Mouse (Mus musculus) forebrain, embryonic 15.5 days (tissue): ENCODE measurements at regions not wholly inside any gene's neighbourhood (a gene's known extent, or its start where the extent isn't known, plus 50 kb on each side); places are given as distances from the start of the nearest gene placed in this dataset.

Experiments used
- ATAC-seq: fragments of 200-750 bp; cut with Nextera tagmentation; replicated peaks from 2 replicates; pipeline ENCODE4 v1.8.0; 2017; ENCODE audit warnings: mild to moderate bottlenecking, moderate TSS enrichment, moderate library complexity
- H3K27ac ChIP-seq: fragments of 300-500 bp; sonication (generic); replicated peaks from 2 replicates; pipeline ENCODE4 v1.5.1; 2015; ENCODE audit warnings: mild to moderate bottlenecking, inconsistent platforms
- H3K27me3 ChIP-seq: fragments of 300-500 bp; sonication (generic); 2 replicates; pipeline ENCODE4 v1.6.1; 2015; ENCODE audit warnings: inconsistent platforms
- H3K36me3 ChIP-seq: fragments of 300-500 bp; sonication (generic); 2 replicates; pipeline ENCODE4 v1.6.1; 2015; ENCODE audit warnings: mild to moderate bottlenecking, inconsistent platforms
- H3K4me1 ChIP-seq: fragments of 300-500 bp; sonication (generic); 2 replicates; pipeline ENCODE4 v1.6.1; 2015; ENCODE audit warnings: inconsistent platforms
- H3K4me2 ChIP-seq: fragments of 300-500 bp; sonication (generic); replicated peaks from 2 replicates; pipeline ENCODE4 v1.6.1; 2015; ENCODE audit warnings: mild to moderate bottlenecking, inconsistent platforms
- H3K4me3 ChIP-seq: fragments of 300-500 bp; sonication (generic); 2 replicates; pipeline ENCODE4 v1.5.1; 2015; ENCODE audit warnings: mild to moderate bottlenecking, inconsistent platforms
- H3K9ac ChIP-seq: fragments of 300-500 bp; sonication (generic); replicated peaks from 2 replicates; pipeline ENCODE4 v1.6.1; 2015; ENCODE audit warnings: mild to moderate bottlenecking, inconsistent platforms
- H3K9me3 ChIP-seq: fragments of 300-500 bp; sonication (generic); 2 replicates; pipeline ENCODE4 v1.6.1; 2016; ENCODE audit warnings: inconsistent platforms
- WGBS: fragments of 180-500 bp; shearing (Covaris S2); methylation state at CpG from one replicate; pipeline ENCODE4 v1.1.7; 2015; ENCODE audit warnings: mixed read lengths; 5-methylcytosine and 5-hydroxymethylcytosine counted together

- Histone ChIP-seq H3K4me2 (peak overlapping the region; percentile 3; the same call in 1 of the 2 replicates), H3K9ac (no peak overlapping the region), H3K27ac (peak overlapping the region; percentile 10), H3K4me1 (peaks cover 18% of the 10 kb centered on the region), H3K4me3 (no peak overlapping the region), H3K36me3 (no peaks in the 10 kb centered on the region), H3K27me3 (no peaks in the 10 kb centered on the region), H3K9me3 (no peaks in the 10 kb centered on the region)
- peak; percentile 93 for ATAC-seq
- WGBS: 6% methylated on average over 5 of the region's 5 CpGs
These were observed 386.4 kb upstream of the Sash1 start for GRCm38 (mm10) chr10:9272243-9272642.

DNA sequence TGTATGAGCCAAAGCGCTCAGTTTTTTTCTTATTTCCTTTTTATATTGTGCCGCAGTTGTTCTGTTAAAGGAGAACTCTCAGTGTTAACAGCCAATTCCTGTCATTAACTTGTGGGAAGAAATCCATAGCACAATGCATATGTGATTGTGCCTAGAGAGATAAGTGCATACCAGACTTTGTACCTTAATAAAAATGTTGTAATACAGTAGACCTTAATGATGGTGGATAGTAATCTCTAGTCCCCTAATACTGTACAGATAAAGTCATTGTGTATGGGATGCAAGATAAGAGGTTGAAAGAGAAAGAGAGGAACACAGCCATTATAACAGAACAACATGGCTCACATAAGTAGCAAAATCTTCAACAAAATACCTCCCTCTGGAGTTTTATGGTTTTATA lies 379.7 kb upstream of the Sash1 start:
- H3K9me3 ChIP-seq: no peaks in the 10 kb centered on the region
- no peak overlapping the region for H3K4me3 ChIP-seq
- H3K27ac ChIP-seq: no peak overlapping the region
- no peak for ATAC-seq
- no peaks in the 10 kb centered on the region for H3K4me1 ChIP-seq
- no peak overlapping the region for H3K9ac ChIP-seq
- H3K27me3 ChIP-seq: no peaks in the 10 kb centered on the region
- H3K36me3 ChIP-seq: no peaks in the 10 kb centered on the region
- WGBS: 93% methylated on average over 2 of the region's 2 CpGs
- no peak overlapping the region for H3K4me2 ChIP-seq

DNA sequence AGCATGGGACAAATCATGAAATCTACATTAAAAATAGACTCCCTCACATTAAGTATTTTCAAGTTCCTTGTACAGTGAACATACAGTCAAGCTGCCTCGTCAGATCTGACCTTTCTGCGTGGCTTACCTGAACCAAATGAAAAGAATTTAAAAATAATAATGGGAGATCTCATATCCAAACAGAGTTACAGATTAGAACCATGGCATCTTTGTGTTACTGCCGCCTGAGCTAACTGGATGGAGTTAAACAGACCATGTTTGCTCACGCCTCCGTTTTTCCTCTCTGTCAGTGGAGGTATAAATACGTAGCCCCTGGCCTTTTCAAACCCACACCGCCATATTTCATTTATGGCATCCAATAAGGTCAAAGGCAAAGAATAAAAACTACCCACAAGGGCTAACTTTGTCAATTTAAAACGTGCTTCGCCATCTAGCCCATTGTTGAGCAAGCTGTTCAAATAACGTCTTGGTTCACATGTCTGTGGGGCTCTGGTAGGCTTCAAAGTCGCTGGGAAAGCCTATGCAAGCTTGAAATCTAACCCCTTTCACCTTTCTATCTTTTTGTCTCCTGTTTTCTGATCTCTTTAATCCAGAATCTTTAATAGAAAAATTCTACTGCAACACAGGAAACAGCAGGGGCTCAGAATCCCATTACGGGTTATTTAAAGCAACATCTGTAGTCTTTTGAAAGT lies 378.6 kb upstream of the Sash1 start:
- 64% methylated on average over 12 of the region's 12 CpGs for WGBS

GRCm38 (mm10) chr10:9258705-9259104 lies 372.8 kb upstream of the Sash1 start:
- 96% methylated on average over 1 of the region's 1 CpGs for WGBS
- no peak for ATAC-seq
- Histone ChIP-seq H3K4me3 (no peak overlapping the region), H3K27me3 (no peaks in the 10 kb centered on the region), H3K36me3 (no peaks in the 10 kb centered on the region), H3K4me1 (no peaks in the 10 kb centered on the region), H3K9ac (no peak overlapping the region), H3K4me2 (no peak overlapping the region), H3K9me3 (no peaks in the 10 kb centered on the region), H3K27ac (no peak overlapping the region)

More for the DNA sequence above, 378.6 kb upstream of the Sash1 start:
- no peak overlapping the region for H3K4me3 ChIP-seq
- no peaks in the 10 kb centered on the region for H3K4me1 ChIP-seq
- H3K9me3 ChIP-seq: no peaks in the 10 kb centered on the region
- no peak overlapping the region for H3K4me2 ChIP-seq
- no peak overlapping the region for H3K9ac ChIP-seq
- no peaks in the 10 kb centered on the region for H3K36me3 ChIP-seq
- H3K27ac ChIP-seq: no peak overlapping the region
- no peak for ATAC-seq
- no peaks in the 10 kb centered on the region for H3K27me3 ChIP-seq

- Histone ChIP-seq H3K4me1 (peaks cover 15% of the 10 kb centered on the region), H3K36me3 (no peaks in the 10 kb centered on the region), H3K4me2 (no peak overlapping the region), H3K9ac (no peak overlapping the region), H3K9me3 (no peaks in the 10 kb centered on the region), H3K27me3 (no peaks in the 10 kb centered on the region), H3K27ac (0 out of 2 replicates have a peak overlapping the region, but pooled peaks have one; percentile 20), H3K4me3 (no peak overlapping the region)
- no peak for ATAC-seq
- WGBS: 11% methylated on average over 3 of the region's 3 CpGs
These were observed 367.0 kb upstream of the Sash1 start for GRCm38 (mm10) chr10:9252941-9253217.

DNA sequence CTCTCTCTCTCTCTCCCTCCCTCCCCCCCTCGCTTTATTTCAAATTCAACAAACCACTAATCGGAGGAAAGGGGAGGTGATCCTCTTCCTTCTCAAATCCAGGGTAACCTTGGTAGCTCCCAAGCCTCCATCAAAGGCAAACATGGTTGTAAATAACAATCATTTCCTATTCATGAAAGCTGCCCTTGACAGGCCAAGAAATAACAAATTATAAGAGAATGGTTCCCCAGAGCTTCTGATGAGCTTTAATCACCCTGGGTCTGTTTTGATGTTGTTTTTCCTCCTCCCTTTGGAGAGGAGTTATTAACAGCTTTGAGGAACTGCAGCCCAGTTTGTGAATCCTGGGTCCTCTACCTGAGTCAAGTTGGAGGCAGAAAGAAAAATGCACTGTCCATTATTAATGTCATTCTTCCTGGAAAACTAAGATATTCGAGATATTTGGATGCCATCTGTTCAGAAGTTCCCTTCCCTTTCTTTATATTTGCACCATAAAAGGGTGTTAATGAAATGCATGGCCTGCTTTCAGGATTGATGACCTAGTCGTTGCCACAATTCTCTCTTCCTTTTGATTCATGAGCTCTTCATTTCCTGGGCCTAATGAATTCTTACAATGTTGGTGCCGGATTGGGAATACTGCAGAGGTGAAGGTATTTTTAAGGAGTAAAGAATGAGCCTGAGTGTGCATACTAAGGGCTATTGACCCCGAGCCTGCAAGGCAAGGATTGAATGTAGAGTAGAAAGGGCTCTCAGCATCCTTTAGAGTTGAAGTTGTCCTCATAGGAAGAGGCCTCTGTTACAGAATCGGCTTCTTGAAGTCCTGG lies 366.5 kb upstream of the Sash1 start:
- peaks cover 15% of the 10 kb centered on the region for H3K4me1 ChIP-seq
- 18% methylated on average over 7 of the region's 7 CpGs for WGBS
- H3K27ac ChIP-seq: peak overlapping the region; percentile 20; the same call in 1 of the 2 replicates
- ATAC-seq: no peak
- H3K4me3 ChIP-seq: no peak overlapping the region
- no peaks in the 10 kb centered on the region for H3K36me3 ChIP-seq
- no peak overlapping the region for H3K4me2 ChIP-seq
- H3K27me3 ChIP-seq: no peaks in the 10 kb centered on the region
- no peaks in the 10 kb centered on the region for H3K9me3 ChIP-seq
- no peak overlapping the region for H3K9ac ChIP-seq

GRCm38 (mm10) chr10:9243281-9243618 lies 357.4 kb upstream of the Sash1 start:
- H3K4me1 ChIP-seq: peaks cover 15% of the 10 kb centered on the region
- 0 out of 2 replicates have a peak, but pooled peaks have one; percentile 18 for ATAC-seq
- H3K36me3 ChIP-seq: no peaks in the 10 kb centered on the region
- 44% methylated on average over 4 of the region's 4 CpGs for WGBS
- H3K27ac ChIP-seq: peak overlapping the region; percentile 45; the same call in 1 of the 2 replicates
- H3K9me3 ChIP-seq: no peaks in the 10 kb centered on the region
- H3K4me2 ChIP-seq: no peak overlapping the region
- H3K4me3 ChIP-seq: no peak overlapping the region
- H3K9ac ChIP-seq: no peak overlapping the region
- no peaks in the 10 kb centered on the region for H3K27me3 ChIP-seq

DNA sequence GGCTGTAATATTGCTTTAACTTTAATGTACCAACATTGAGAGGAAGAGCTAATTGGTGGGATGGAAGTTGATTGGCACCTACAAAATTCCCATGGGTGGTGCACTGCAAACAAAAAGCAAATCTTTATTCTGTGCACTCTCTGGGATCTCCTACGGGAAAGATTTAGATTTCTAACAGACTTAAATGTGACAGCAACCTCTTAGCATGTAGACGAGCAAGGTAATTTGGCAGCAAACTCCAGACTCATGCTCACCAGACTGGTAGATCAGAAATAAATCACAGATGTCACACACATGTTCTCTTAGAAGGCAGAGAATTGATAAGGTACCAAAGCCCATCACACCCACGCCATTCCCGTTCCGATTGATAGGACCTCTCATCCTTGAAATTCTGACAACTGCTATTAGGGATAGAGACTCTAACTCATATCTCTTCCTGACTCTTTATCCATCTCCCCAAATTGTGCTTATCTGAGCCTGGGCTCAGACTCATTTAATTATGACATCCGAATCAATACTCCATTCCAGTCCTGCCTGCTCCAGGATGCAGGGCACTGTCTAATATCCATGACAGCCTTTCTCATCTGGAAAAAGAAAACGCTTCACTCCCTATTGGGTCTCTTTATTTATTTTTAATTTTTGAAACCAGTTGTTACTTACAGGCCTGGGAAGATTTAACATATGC lies 356.9 kb upstream of the Sash1 start:
- ATAC-seq: peak; percentile 55; the same call in 1 of the 2 replicates
- no peak overlapping the region for H3K4me2 ChIP-seq
- 71% methylated on average over 7 of the region's 7 CpGs for WGBS
- peaks cover 15% of the 10 kb centered on the region for H3K4me1 ChIP-seq
- no peaks in the 10 kb centered on the region for H3K36me3 ChIP-seq
- no peak overlapping the region for H3K9ac ChIP-seq
- H3K9me3 ChIP-seq: no peaks in the 10 kb centered on the region
- no peak overlapping the region for H3K4me3 ChIP-seq
- H3K27ac ChIP-seq: peak overlapping the region; percentile 45; the same call in 1 of the 2 replicates
- no peaks in the 10 kb centered on the region for H3K27me3 ChIP-seq

GRCm38 (mm10) chr10:9239956-9240355 lies 354.1 kb upstream of the Sash1 start:
- Histone ChIP-seq H3K4me3 (no peak overlapping the region), H3K36me3 (no peaks in the 10 kb centered on the region), H3K27ac (no peak overlapping the region), H3K9ac (no peak overlapping the region), H3K4me2 (no peak overlapping the region), H3K4me1 (peaks cover 15% of the 10 kb centered on the region), H3K9me3 (no peaks in the 10 kb centered on the region), H3K27me3 (no peaks in the 10 kb centered on the region)
- WGBS: 55% methylated on average over 6 of the region's 6 CpGs
- ATAC-seq: no peak

GRCm38 (mm10) chr10:9231751-9232150 lies 345.9 kb upstream of the Sash1 start:
- Histone ChIP-seq H3K27ac (no peak overlapping the region), H3K36me3 (no peaks in the 10 kb centered on the region), H3K4me1 (peaks cover 3% of the 10 kb centered on the region; the same call in 1 of the 2 replicates), H3K9me3 (no peaks in the 10 kb centered on the region), H3K9ac (no peak overlapping the region), H3K4me2 (no peak overlapping the region), H3K4me3 (no peak overlapping the region), H3K27me3 (no peaks in the 10 kb centered on the region)
- 45% methylated on average over 3 of the region's 3 CpGs for WGBS
- ATAC-seq: peak; percentile 80

DNA sequence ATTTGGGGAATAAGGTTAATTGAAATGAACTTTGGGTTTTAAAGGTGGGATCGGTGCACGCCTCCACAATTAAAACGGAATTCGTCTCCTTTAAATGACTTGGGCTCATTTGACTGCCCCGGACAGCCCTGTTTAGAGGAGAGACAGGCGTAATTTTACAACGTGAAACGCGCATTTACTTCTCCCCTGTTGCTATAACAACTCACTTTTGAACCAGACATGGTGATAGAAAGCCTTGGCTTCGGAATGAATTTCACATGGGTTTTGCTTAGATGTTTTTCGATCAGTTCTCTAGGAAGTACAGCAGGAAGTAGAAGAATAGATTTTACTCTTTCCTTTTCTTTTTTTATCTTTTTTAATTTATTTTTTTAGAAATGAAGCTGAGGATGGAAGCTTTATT lies 343.2 kb upstream of the Sash1 start:
- no peak for ATAC-seq
- no peak overlapping the region for H3K4me2 ChIP-seq
- H3K4me1 ChIP-seq: peaks cover 3% of the 10 kb centered on the region; the same call in 1 of the 2 replicates
- no peak overlapping the region for H3K9ac ChIP-seq
- 76% methylated on average over 11 of the region's 11 CpGs for WGBS
- H3K4me3 ChIP-seq: no peak overlapping the region
- no peaks in the 10 kb centered on the region for H3K27me3 ChIP-seq
- H3K9me3 ChIP-seq: no peaks in the 10 kb centered on the region
- no peak overlapping the region for H3K27ac ChIP-seq
- no peaks in the 10 kb centered on the region for H3K36me3 ChIP-seq

DNA sequence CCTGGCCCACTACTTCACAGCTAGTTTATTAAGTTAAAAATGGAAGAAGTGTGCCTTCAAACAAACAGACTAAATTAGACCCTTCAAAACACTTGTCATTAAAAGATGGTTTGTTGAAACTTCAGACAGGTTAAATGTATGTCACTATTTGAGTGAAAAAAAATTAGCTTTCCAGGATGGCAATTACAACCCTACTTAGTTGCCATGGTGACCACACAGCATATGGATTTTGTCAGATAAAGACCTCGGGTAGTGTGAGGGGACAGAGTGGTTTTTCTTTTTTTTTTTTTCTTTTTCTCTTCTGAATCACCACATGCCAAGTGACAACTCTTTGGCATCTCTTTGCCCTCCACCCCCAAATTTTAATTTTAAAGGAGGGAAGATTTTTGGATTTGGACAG lies 341.5 kb upstream of the Sash1 start:
- Histone ChIP-seq H3K9ac (no peak overlapping the region), H3K36me3 (no peaks in the 10 kb centered on the region), H3K4me2 (no peak overlapping the region), H3K9me3 (no peaks in the 10 kb centered on the region), H3K27me3 (no peaks in the 10 kb centered on the region), H3K27ac (no peak overlapping the region), H3K4me1 (peaks cover 3% of the 10 kb centered on the region; the same call in 1 of the 2 replicates), H3K4me3 (no peak overlapping the region)
- no peak for ATAC-seq
- 2% methylated on average over 1 of the region's 1 CpGs for whole genome bisulfite sequencing
